Mouse (Mus musculus): ENCODE data around the gene Mark4.
A peak's percentile ranks its signal among the peaks of the same experiment; 100 is the strongest.

The Mark4 gene

GRCm38 (mm10) chr7:19470308-19470707, 11.7 kb upstream of the Mark4 start:
- DNase-seq (ENCODE audit: low read depth, low spot score) = no peak

- no peak for DNase-seq (ENCODE audit: low read depth, low spot score)
Observed at GRCm38 (mm10) chr7:19469404-19469803, 10.8 kb upstream of the Mark4 start.

- DNase-seq (ENCODE audit: low read depth, low spot score) = peak; percentile 57
Observed at GRCm38 (mm10) chr7:19468279-19468678, 9.7 kb upstream of the Mark4 start.

- peak; percentile 60 for DNase-seq (ENCODE audit: low read depth, low spot score)
Observed at GRCm38 (mm10) chr7:19467638-19468037, 9.0 kb upstream of the Mark4 start.

GRCm38 (mm10) chr7:19466602-19467145, 8.1 kb upstream of the Mark4 start:
- DNase-seq (ENCODE audit: low read depth, low spot score) = no peak

- no peak for DNase-seq (ENCODE audit: low read depth, low spot score)
Observed at GRCm38 (mm10) chr7:19464367-19465307, 6.0 kb upstream of the Mark4 start.

- DNase-seq (ENCODE audit: low read depth, low spot score) = no peak
Observed at GRCm38 (mm10) chr7:19462884-19463381, 4.3 kb upstream of the Mark4 start, which contains the start of gene Exoc3l2. TSS of gene Exoc3l2 (plus strand) at chr7:19463331.

GRCm38 (mm10) chr7:19462443-19462842, 3.8 kb upstream of the Mark4 start:
- no peak for DNase-seq (ENCODE audit: low read depth, low spot score)

GRCm38 (mm10) chr7:19461488-19461887, 2.9 kb upstream of the Mark4 start:
- peak; percentile 78 for DNase-seq (ENCODE audit: low read depth, low spot score)

DNA sequence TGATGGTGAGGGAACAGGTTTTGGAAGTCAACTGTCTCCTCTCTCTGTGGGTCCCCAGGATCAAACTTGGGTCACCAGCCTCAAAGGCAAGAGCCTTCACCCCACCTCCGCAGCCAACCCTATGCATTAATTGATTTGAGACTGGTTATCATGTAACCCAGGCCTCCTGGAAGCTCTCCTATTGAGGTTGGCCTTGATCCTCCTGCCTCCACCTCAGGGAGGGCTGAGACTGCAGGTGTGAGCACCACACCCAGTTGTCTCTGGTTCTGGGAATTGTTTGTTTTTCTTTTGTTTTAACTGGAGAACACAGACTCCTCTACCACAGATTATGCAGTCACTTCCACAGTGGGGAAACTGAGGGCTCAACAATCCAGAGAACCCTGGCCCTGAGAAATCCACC, 1.9 kb upstream of the Mark4 start:
- DNase-seq (ENCODE audit: low read depth, low spot score) = no peak

- DNase-seq (ENCODE audit: low read depth, low spot score) = peak; percentile 18
Observed at GRCm38 (mm10) chr7:19459144-19459870, 686 bp upstream of the Mark4 start.

GRCm38 (mm10) chr7:19458072-19458486, 542 bp downstream of the Mark4 start:
- peak; percentile 77 for DNase-seq (ENCODE audit: low read depth, low spot score)

- DNase-seq (ENCODE audit: low read depth, low spot score) = no peak
Observed at GRCm38 (mm10) chr7:19457414-19458071, 1.1 kb downstream of the Mark4 start.

DNA sequence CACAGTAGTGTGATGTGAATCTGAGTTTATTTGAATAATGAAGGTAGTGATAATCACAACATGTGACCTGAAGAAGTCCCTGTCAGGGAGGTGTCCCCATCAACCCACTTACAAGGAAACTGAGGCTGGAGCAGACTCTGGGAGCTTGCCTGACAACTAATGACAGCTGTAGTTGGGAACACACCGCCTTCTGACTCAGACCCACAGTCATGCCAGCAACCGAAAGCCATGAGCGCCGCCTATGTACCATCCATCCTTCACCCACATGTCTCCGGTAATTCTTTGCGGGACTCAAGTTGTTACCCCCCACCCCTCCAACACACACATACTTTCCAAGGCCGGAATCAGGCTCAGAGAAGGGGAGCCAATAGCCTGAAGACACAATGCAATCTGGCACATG, 2.0 kb downstream of the Mark4 start:
- DNase-seq (ENCODE audit: low read depth, low spot score) = no peak

- DNase-seq (ENCODE audit: low read depth, low spot score) = no peak
Observed at GRCm38 (mm10) chr7:19455819-19456495, 2.7 kb downstream of the Mark4 start.

- no peak for DNase-seq (ENCODE audit: low read depth, low spot score)
Observed at GRCm38 (mm10) chr7:19455186-19455585, 3.4 kb downstream of the Mark4 start.

GRCm38 (mm10) chr7:19449165-19449564, 9.5 kb downstream of the Mark4 start:
- no peak for DNase-seq (ENCODE audit: low read depth, low spot score)

DNA sequence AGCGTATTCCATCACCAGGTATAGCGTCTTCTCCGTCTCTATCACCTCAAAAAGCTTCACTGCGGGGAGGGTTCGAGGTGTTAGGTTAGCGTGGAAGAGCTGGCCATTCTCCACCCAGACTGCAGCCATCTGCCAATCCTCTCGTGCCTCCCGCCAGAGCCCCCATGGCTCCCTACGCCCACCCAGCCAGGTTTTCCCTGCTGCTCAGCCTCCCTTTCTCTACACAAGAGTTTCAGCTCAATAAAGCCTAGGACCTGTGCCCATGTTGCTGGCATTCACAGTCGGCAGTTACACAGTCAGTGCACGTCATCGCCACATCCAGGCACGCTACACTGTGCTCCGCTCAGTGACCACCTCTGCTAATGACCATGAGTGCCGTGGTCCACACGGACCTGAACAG, 10.9 kb downstream of the Mark4 start:
- no peak for DNase-seq (ENCODE audit: low read depth, low spot score)

DNA sequence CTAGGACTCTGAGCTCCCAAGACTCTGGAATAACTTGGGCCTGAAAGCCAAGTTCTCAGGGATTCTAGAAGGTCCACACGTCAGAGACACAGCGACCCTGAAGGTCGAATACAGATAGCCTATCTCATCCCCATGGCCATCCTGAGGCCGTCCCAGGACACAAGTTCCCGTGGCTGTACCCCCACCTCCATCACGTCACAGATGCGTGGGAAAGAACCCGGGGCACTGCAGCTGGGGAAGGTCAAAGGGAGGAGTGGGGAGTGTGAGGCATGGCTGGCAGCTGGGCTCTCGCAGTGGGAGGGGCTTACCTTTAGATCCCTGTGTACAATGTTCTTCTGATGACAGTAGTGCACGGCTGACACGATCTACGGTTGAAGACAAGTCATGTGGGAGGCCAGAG, 13.8 kb downstream of the Mark4 start:
- DNase-seq (ENCODE audit: low read depth, low spot score) = no peak

DNA sequence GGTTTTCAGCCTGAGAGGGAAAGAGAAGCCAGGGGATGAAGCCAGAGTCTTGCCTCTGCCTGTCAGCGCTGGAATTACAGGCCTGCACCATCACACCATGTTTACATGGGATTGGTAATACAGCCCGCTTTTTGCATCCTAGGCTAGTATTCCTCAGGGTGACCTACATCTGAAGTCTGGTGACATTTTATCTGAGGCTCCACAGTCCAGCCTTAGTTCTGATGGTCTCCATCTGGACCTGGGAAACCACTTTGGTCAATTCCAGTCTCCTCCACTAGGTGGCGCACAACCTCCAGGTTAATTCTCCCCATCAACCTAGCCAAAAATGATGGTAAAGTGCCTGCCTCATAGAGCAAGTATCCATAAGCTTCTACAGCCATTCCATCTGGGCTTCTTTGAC, 15.3 kb downstream of the Mark4 start:
- DNase-seq (ENCODE audit: low read depth, low spot score) = peak; percentile 65

All from A20 (cell line).